Mouse (Mus musculus): ENCODE measurements at regions not wholly inside any gene's neighbourhood (a gene's known extent, or its start where the extent isn't known, plus 50 kb on each side); places are given as distances from the start of the nearest gene placed in this dataset.
"Not testable (repeated sequence)": the region's sequence is repeated elsewhere in the genome, so short reads cannot be mapped to it uniquely, and the experiment has no call there.

GRCm38 (mm10) chr3:33317691-33318090, 174.6 kb upstream of the Pex5l start:
- TF ChIP-seq CTCF (IDR thresholded peaks at IDR 0.05; ENCODE audit: low read depth, low read length); POLR2A (IDR thresholded peaks at IDR 0.05; ENCODE audit: borderline replicate concordance, low read depth, low read length): not testable (repeated sequence)
